Mouse (Mus musculus): ENCODE results near the gene Zbtb32. TPM values are rescaled to one million over a fixed set of nuclear protein-coding genes. Genes with fewer than 3 reads are reported as not detected.

The Zbtb32 gene
- polyA plus RNA-seq, 2 experiments = 0.06 TPM; not detected in 1

DNA sequence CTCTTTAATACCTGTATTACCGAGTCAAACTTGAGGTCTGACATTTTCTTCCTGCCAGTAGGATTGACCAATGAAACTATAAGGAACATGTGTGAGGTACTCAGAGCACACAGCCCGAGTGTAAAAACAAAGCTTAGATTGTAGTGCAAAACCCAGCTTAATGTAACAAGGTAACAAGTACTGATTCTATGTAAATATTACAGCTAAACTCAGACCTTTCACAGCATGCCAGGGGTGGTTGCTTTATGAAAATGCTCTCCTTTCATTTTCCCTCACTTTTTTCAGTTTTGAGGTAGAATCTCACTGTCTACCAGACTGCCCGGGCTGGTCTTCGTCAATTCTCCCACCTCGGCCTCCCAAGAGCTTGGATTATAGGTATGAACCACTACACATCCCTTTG is 2.6 kb downstream of the Zbtb32 start:
- H3K36me3 ChIP-seq (replicated peaks; ENCODE audit: control insufficient read depth, insufficient read depth, low read depth) = no peaks in the 10 kb centered on the region
- H3K4me1 ChIP-seq (replicated peaks; ENCODE audit: control insufficient read depth in 2 of 2, insufficient read depth in 2 of 2, low read length in 1 of 2) = peaks cover 6 to 16% of the 10 kb centered on the region in 2 experiments; a peak in 3 of 4 replicates
- TF ChIP-seq EP300 (IDR thresholded peaks at IDR 0.05; ENCODE audit: low read depth) (no peak), CTCF (IDR thresholded peaks at IDR 0.05; ENCODE audit: low read depth) (no peak)
- whole genome bisulfite sequencing (ENCODE audit: insufficient replicate concordance) = 63% methylated on average over 5 of the region's 5 CpGs
- no peak overlapping the region for H3K9ac ChIP-seq (replicated peaks)
- no peaks in the 10 kb centered on the region for H3K9me3 ChIP-seq (ENCODE audit: control insufficient read depth, low read length)
- no peaks in the 10 kb centered on the region for H3K27me3 ChIP-seq (ENCODE audit: control insufficient read depth, insufficient read depth, low read length)
- no peak overlapping the region for H3K27ac ChIP-seq
- DNase-seq (ENCODE audit: low read depth in 3 of 3, low spot score in 3 of 3) = no peak
- H3K4me2 ChIP-seq (ENCODE audit: low read depth) = no peak overlapping the region
- no peak for ATAC-seq (ENCODE audit: insufficient read depth)
- H3K4me3 ChIP-seq (ENCODE audit: insufficient read depth in 1 of 2, low read depth in 2 of 2, low read length in 2 of 2) = no peak overlapping the region

DNA sequence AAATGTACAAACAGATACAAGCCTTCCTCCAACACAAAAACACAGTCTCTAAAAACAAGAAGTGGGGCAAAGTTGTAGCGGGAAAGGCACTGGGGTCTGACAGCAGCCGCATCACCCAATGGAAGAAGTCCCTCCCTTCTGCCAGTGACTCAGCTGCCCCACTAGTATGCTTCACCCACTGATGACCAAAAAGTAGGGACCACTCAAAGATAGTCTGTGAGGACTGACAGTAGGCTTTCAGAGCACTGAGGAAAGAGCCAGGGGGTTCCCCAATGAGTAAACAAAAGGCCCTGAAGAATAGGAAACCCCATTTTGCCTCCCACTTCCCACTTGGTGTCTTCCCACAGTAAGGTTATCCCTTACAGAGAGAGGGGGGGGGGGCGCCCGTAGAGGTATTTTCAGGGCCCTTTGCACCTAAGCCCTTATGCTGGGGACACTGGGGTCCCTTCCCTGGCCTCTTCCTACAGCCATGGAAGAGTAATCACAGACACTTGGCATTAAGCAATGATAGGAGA is 4.1 kb downstream of the Zbtb32 start:
- peaks cover 10 to 19% of the 10 kb centered on the region in 2 experiments; a peak in 3 of 4 replicates for H3K4me1 ChIP-seq (replicated peaks; ENCODE audit: control insufficient read depth in 2 of 2, insufficient read depth in 2 of 2, low read length in 1 of 2)
- H3K27me3 ChIP-seq (ENCODE audit: control insufficient read depth, insufficient read depth, low read length) = no peaks in the 10 kb centered on the region
- no peak overlapping the region for H3K4me2 ChIP-seq (ENCODE audit: low read depth)
- WGBS (ENCODE audit: insufficient replicate concordance) = 44% methylated on average over 4 of the region's 4 CpGs
- H3K9me3 ChIP-seq (ENCODE audit: control insufficient read depth, low read length) = no peaks in the 10 kb centered on the region
- no peak overlapping the region for H3K9ac ChIP-seq (replicated peaks)
- no peak overlapping the region for H3K4me3 ChIP-seq (ENCODE audit: insufficient read depth in 1 of 2, low read depth in 2 of 2, low read length in 2 of 2)
- H3K27ac ChIP-seq = no peak overlapping the region
- DNase-seq (ENCODE audit: low read depth in 3 of 3, low spot score in 3 of 3) = no peak
- ATAC-seq (ENCODE audit: insufficient read depth) = no peak
- H3K36me3 ChIP-seq (replicated peaks; ENCODE audit: control insufficient read depth, insufficient read depth, low read depth) = no peaks in the 10 kb centered on the region
- TF ChIP-seq CTCF (IDR thresholded peaks at IDR 0.05; ENCODE audit: low read depth) (no peak), EP300 (IDR thresholded peaks at IDR 0.05; ENCODE audit: low read depth) (no peak)

DNA sequence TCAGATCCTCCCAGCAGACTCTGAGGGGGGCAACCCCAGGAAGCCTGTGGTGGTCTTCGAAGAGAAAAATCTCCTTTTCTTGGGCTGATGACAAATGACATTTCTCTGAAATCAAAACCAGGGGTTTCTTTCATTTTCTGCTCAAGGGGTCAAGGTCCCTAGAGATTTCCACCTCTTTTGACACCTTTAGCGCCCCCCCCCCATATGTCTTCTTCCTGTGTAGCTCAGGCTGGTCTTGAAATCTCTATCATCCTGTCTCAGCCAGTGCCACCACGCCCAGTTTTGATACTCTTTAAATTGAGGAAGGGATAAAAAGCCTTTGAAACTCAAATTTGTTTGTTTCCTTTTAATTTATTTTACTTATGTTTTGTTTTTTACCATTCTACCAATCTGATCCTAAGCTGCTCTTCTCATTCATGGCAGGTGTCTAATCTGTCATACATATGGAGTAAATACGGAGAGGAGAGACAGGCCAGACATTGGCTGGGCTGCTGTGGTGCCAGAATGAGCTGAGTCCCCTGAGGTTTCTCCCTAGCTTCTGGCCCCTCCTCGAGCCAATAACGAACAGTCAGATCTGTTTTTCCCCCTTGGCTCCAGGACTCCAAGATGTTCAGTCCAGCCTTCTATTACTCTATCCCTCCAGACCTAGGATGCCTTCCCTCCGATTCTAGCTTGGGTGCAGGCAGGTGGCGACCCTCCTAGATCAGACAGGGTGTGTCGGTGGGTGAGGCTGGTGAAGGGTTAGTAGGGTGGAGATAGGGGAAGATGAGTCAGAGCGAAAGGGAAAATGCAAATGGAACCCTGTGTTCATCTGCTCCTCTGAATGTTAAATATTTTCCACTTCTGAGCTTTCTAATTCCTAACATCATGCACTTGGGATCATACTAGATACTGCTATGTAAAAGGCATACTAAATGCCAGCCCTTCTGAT is 4.9 kb downstream of the Zbtb32 start:
- no peak overlapping the region for H3K27ac ChIP-seq
- H3K9ac ChIP-seq (replicated peaks) = no peak overlapping the region; the same call in 1 of the 2 replicates
- DNase-seq (ENCODE audit: low read depth in 3 of 3, low spot score in 3 of 3) (no peak), ATAC-seq (ENCODE audit: insufficient read depth) (no peak)
- H3K9me3 ChIP-seq (ENCODE audit: control insufficient read depth, low read length) = no peaks in the 10 kb centered on the region
- no peaks in the 10 kb centered on the region for H3K27me3 ChIP-seq (ENCODE audit: control insufficient read depth, insufficient read depth, low read length)
- no peak overlapping the region for H3K4me3 ChIP-seq (ENCODE audit: insufficient read depth in 1 of 2, low read depth in 2 of 2, low read length in 2 of 2)
- H3K4me2 ChIP-seq (ENCODE audit: low read depth) = no peak overlapping the region
- H3K36me3 ChIP-seq (replicated peaks; ENCODE audit: control insufficient read depth, insufficient read depth, low read depth) = no peaks in the 10 kb centered on the region
- peaks cover 10 to 19% of the 10 kb centered on the region in 2 experiments; a peak in 3 of 4 replicates for H3K4me1 ChIP-seq (replicated peaks; ENCODE audit: control insufficient read depth in 2 of 2, insufficient read depth in 2 of 2, low read length in 1 of 2)
- 48% methylated on average over 10 of the region's 10 CpGs for WGBS (ENCODE audit: insufficient replicate concordance)
- TF ChIP-seq EP300 (IDR thresholded peaks at IDR 0.05; ENCODE audit: low read depth) (no peak), CTCF (IDR thresholded peaks at IDR 0.05; ENCODE audit: low read depth) (no peak)

DNA sequence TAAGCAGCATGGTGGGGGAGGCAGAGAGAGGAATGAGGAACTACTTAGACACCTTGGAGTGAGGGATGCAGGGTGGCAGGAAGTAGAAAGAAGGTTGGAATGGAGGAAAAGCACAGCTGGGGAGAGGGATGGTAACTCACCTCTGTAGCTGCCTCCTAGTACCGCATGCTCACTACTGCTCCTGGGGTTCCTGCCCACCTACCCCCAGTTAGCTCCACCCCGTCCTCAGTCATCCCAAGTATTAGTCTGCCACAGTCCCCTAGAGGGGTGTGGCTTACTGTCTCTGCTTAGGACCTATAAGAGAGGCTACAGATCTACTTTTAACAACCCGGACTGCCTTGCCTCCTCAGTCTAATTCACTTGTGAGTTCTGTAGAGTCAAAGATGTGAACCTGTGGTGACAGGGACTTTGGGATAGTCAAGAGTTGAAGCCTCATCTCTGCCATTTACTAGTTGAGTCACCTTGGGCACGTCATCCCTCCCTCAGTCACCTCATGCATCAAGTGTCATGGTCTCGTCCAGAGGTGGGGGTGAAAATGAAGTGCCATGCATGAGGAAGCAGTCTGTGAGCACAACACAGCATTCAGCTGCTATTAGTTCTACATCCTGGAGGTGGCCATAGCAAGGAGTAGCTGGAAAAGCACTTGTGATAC is 5.8 kb downstream of the Zbtb32 start:
- no peak overlapping the region for H3K4me3 ChIP-seq (ENCODE audit: insufficient read depth in 1 of 2, low read depth in 2 of 2, low read length in 2 of 2)
- ATAC-seq (ENCODE audit: insufficient read depth) (no peak), DNase-seq (ENCODE audit: low read depth in 3 of 3, low spot score in 3 of 3) (no peak)
- no peaks in the 10 kb centered on the region for H3K27me3 ChIP-seq (ENCODE audit: control insufficient read depth, insufficient read depth, low read length)
- 40% methylated on average over 5 of the region's 5 CpGs for WGBS (ENCODE audit: insufficient replicate concordance)
- no peak overlapping the region for H3K4me2 ChIP-seq (ENCODE audit: low read depth)
- no peaks in the 10 kb centered on the region for H3K36me3 ChIP-seq (replicated peaks; ENCODE audit: control insufficient read depth, insufficient read depth, low read depth)
- no peak overlapping the region for H3K27ac ChIP-seq
- peaks cover 10 to 19% of the 10 kb centered on the region in 2 experiments; a peak in 3 of 4 replicates for H3K4me1 ChIP-seq (replicated peaks; ENCODE audit: control insufficient read depth in 2 of 2, insufficient read depth in 2 of 2, low read length in 1 of 2)
- TF ChIP-seq EP300 (IDR thresholded peaks at IDR 0.05; ENCODE audit: low read depth) = no peak
- no peaks in the 10 kb centered on the region for H3K9me3 ChIP-seq (ENCODE audit: control insufficient read depth, low read length)
- no peak overlapping the region for H3K9ac ChIP-seq (replicated peaks)

DNA sequence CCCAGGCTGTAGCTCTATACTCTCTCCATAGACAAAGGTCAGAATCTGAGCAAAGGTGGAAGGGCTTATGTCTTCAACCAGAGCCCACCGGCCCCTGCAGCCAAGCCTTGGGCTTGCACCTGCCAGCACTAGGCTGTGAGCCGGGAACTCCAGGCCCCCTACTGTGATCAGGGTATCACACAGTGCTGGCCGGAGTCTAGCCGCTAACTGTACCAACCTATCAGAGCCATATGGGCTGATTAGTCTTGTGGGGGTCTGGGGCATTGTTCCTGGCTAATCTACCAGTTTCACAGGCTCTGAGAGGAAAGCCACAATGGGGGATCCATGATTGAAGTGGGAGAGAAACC is 7.1 kb downstream of the Zbtb32 start:
- Histone ChIP-seq H3K4me1 (replicated peaks; ENCODE audit: control insufficient read depth in 2 of 2, insufficient read depth in 2 of 2, low read length in 1 of 2) (peaks cover 10 to 25% of the 10 kb centered on the region in 2 experiments), H3K27me3 (ENCODE audit: control insufficient read depth, insufficient read depth, low read length) (no peaks in the 10 kb centered on the region), H3K9ac (replicated peaks) (no peak overlapping the region), H3K4me2 (ENCODE audit: low read depth) (no peak overlapping the region), H3K4me3 (ENCODE audit: insufficient read depth in 1 of 2, low read depth in 2 of 2, low read length in 2 of 2) (no peak overlapping the region), H3K36me3 (replicated peaks; ENCODE audit: control insufficient read depth, insufficient read depth, low read depth) (peaks cover 1% of the 10 kb centered on the region), H3K27ac (no peak overlapping the region), H3K9me3 (ENCODE audit: control insufficient read depth, low read length) (no peaks in the 10 kb centered on the region)
- no peak for ATAC-seq (ENCODE audit: insufficient read depth)
- DNase-seq (ENCODE audit: low read depth in 3 of 3, low spot score in 3 of 3) = no peak
- WGBS (ENCODE audit: insufficient replicate concordance) = 56% methylated on average over 4 of the region's 4 CpGs
- TF ChIP-seq CTCF (IDR thresholded peaks at IDR 0.05; ENCODE audit: low read depth) = no peak
- no peak for TF ChIP-seq EP300 (IDR thresholded peaks at IDR 0.05; ENCODE audit: low read depth)

Measured in liver, embryonic 14.5 days (tissue).